Mouse (Mus musculus): ENCODE data around the gene Skil.
"Not testable (repeated sequence)": the region's sequence is repeated elsewhere in the genome, so short reads cannot be mapped to it uniquely, and the experiment has no call there.

Skil gene

GRCm38 (mm10) chr3:31134246-31134645 lies 39.4 kb downstream of the Skil start:
- DNase-seq = no peak

GRCm38 (mm10) chr3:31134696-31135095 lies 39.8 kb downstream of the Skil start:
- no peak for DNase-seq

GRCm38 (mm10) chr3:31136591-31136990 lies 41.7 kb downstream of the Skil start:
- DNase-seq = not testable (repeated sequence)

- peak; percentile 83 for DNase-seq
These were observed 43.9 kb downstream of the Skil start for GRCm38 (mm10) chr3:31138454-31139424.

- DNase-seq = no peak
These were observed 46.8 kb downstream of the Skil start for GRCm38 (mm10) chr3:31141621-31142020.

- DNase-seq = not testable (repeated sequence)
These were observed 50.4 kb downstream of the Skil start for GRCm38 (mm10) chr3:31145222-31145621.

GRCm38 (mm10) chr3:31145641-31146290 lies 50.9 kb downstream of the Skil start:
- peak; percentile 80 for DNase-seq

- DNase-seq = no peak
These were observed 53.7 kb downstream of the Skil start for GRCm38 (mm10) chr3:31148595-31148994.

GRCm38 (mm10) chr3:31149706-31150105 lies 54.8 kb downstream of the Skil start, which contains the start of gene Cldn11:
TSS of gene Cldn11 (plus strand) at chr3:31149920.
- peak; percentile 22 for DNase-seq

- DNase-seq = no peak
These were observed 57.2 kb downstream of the Skil start for GRCm38 (mm10) chr3:31152108-31152507.

GRCm38 (mm10) chr3:31156126-31156525 lies 61.3 kb downstream of the Skil start:
- DNase-seq = no peak

- DNase-seq = no peak
These were observed 62.9 kb downstream of the Skil start for GRCm38 (mm10) chr3:31157776-31158175.

GRCm38 (mm10) chr3:31160046-31160445 lies 65.2 kb downstream of the Skil start:
- no peak for DNase-seq

GRCm38 (mm10) chr3:31161336-31161735 lies 66.5 kb downstream of the Skil start:
- DNase-seq = no peak

GRCm38 (mm10) chr3:31162860-31163259 lies 68.0 kb downstream of the Skil start:
- no peak for DNase-seq

GRCm38 (mm10) chr3:31165803-31166202 lies 70.9 kb downstream of the Skil start:
- DNase-seq = no peak

GRCm38 (mm10) chr3:31166365-31166871 lies 71.6 kb downstream of the Skil start:
- no peak for DNase-seq

All from lung, postnatal 14 days (tissue).